Mouse (Mus musculus): ENCODE results near the gene Anapc1. TPM values are rescaled to one million over a fixed set of nuclear protein-coding genes. Genes with fewer than 3 reads are reported as not detected.

The Anapc1 gene
- total and polyA plus RNA-seq, 3 experiments, result 51.7 to 146 (median 92.0) TPM

DNA sequence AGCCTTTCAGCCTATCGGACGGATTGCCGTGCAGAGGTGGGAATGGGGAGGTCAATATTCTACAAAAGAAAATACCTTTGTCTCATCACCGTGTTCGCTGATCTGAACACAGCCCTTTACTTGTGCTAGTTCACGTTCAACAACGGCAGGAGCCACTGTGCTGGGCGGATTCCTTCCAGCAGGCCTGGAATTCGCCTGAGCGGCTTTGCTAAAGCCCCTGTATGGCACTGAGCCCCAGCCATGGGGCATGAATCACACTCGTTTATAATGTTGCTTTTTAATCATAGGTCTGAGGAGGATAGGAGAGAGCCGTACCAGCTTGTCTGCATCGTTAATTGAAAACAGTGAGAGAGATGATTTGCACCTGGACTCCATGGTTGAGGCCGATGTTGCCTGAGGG, 5.1 kb upstream of the Anapc1 start:
- H3K9ac ChIP-seq (ENCODE audit: insufficient read depth, low read depth), result no peak overlapping the region
- no peaks in the 10 kb centered on the region for H3K9me3 ChIP-seq (replicated peaks; ENCODE audit: low read length)
- no peak overlapping the region for H3K27ac ChIP-seq (ENCODE audit: insufficient read depth, low read depth)
- dilution Hi-C loops (cut with MboI; ENCODE audit: extremely low pct_ligation_motif_present, extremely low pct_unique_long_range_greater_than_20kb, low sequenced_read_pairs) (no loop called here), in situ Hi-C loops (cut with MboI; ENCODE audit: low pct_ligation_motif_present, low pct_unique_long_range_greater_than_20kb, low sequenced_read_pairs) (loop anchor here (25.0 kb wide), 1 partner anchor 570 kb away; no protein-coding TSS in a partner anchor)
- no peaks in the 10 kb centered on the region for H3K79me2 ChIP-seq (replicated peaks; ENCODE audit: control insufficient read depth, extremely low read depth, insufficient read depth, poor library complexity, severe bottlenecking)
- no peaks in the 10 kb centered on the region for H3K36me3 ChIP-seq (replicated peaks in 1 of 2; ENCODE audit: control insufficient read depth in 1 of 2, insufficient read depth in 1 of 2, low read length in 1 of 2)
- TF ChIP-seq SIN3A (IDR thresholded peaks at IDR 0.05; ENCODE audit: low read length) (no peak), IRF4 (IDR thresholded peaks at IDR 0.05; ENCODE audit: low read depth, low read length) (no peak), MEF2A (IDR thresholded peaks at IDR 0.05; ENCODE audit: borderline replicate concordance, low read depth, low read length) (no peak), ETS1 (conservative IDR thresholded peaks at IDR 0.05; ENCODE audit: low read depth, low read length) (no peak), USF2 (conservative IDR thresholded peaks at IDR 0.05; ENCODE audit: low read depth, low read length) (no peak), NELFE (IDR thresholded peaks at IDR 0.05; ENCODE audit: low read depth, low read length) (no peak), JUND (conservative IDR thresholded peaks at IDR 0.05; ENCODE audit: low read depth, low read length) (no peak), UBTF (IDR thresholded peaks at IDR 0.05; ENCODE audit: low read depth, low read length) (no peak), MAFK (IDR thresholded peaks at IDR 0.05; ENCODE audit: insufficient replicate concordance, low read length) (no peak), POLR2A (IDR thresholded peaks at IDR 0.05; ENCODE audit: low read depth, low read length) (no peak), TBP (conservative IDR thresholded peaks at IDR 0.05; ENCODE audit: low read depth, low read length) (no peak)
- H3K4me1 ChIP-seq (ENCODE audit: control insufficient read depth in 1 of 2, insufficient read depth in 2 of 2), result peaks cover 5 to 16% of the 10 kb centered on the region in 2 experiments; a peak in 3 of 4 replicates
- no peak for DNase-seq (ENCODE audit: extremely low read depth)
- H3K4me3 ChIP-seq (replicated peaks in 1 of 3; ENCODE audit: low read depth in 2 of 3, low read length in 2 of 3, poor library complexity in 1 of 3), result no peak overlapping the region
- H3K27me3 ChIP-seq (replicated peaks), result no peaks in the 10 kb centered on the region
- H3K4me2 ChIP-seq (ENCODE audit: insufficient read depth, low read depth, poor library complexity, severe bottlenecking), result no peak overlapping the region

- TF ChIP-seq MAFK (IDR thresholded peaks at IDR 0.05; ENCODE audit: insufficient replicate concordance, low read length) (0 out of 2 replicates have a peak, but pooled peaks have one; percentile 8), HCFC1 (IDR thresholded peaks at IDR 0.05; ENCODE audit: low read depth, low read length) (no peak), ELF1 (IDR thresholded peaks at IDR 0.05; ENCODE audit: low read depth, low read length) (0 out of 2 replicates have a peak, but pooled peaks have one; percentile 35), ZNF384 (IDR thresholded peaks at IDR 0.05; ENCODE audit: low read depth, low read length) (peak; percentile 93), EP300 (IDR thresholded peaks at IDR 0.05; ENCODE audit: low read length) (peak; percentile 40; the same call in 1 of the 2 replicates)
- peaks cover 15 to 23% of the 10 kb centered on the region in 2 experiments for H3K36me3 ChIP-seq (replicated peaks in 1 of 2; ENCODE audit: control insufficient read depth in 1 of 2, insufficient read depth in 1 of 2, low read length in 1 of 2)
- 0 out of 2 replicates have a peak overlapping the region, but pooled peaks have one; percentile 39 for H3K4me2 ChIP-seq (ENCODE audit: insufficient read depth, low read depth, poor library complexity, severe bottlenecking)
- no peak overlapping the region for H3K27ac ChIP-seq (ENCODE audit: insufficient read depth, low read depth)
- peak overlapping the region in 2 of 3 experiments; percentile 20 to 91 for H3K4me3 ChIP-seq (replicated peaks in 1 of 3; ENCODE audit: low read depth in 2 of 3, low read length in 2 of 3, poor library complexity in 1 of 3)
- H3K4me1 ChIP-seq (ENCODE audit: control insufficient read depth in 1 of 2, insufficient read depth in 2 of 2), result peaks cover 10 to 31% of the 10 kb centered on the region in 2 experiments; a peak in 3 of 4 replicates
- dilution Hi-C loops (cut with MboI; ENCODE audit: extremely low pct_ligation_motif_present, extremely low pct_unique_long_range_greater_than_20kb, low sequenced_read_pairs), result no loop called here
- peak overlapping the region; percentile 99 for H3K9ac ChIP-seq (ENCODE audit: insufficient read depth, low read depth)
- DNase-seq (ENCODE audit: extremely low read depth), result no peak
- H3K27me3 ChIP-seq (replicated peaks), result no peaks in the 10 kb centered on the region
- in situ Hi-C loops (cut with MboI; ENCODE audit: low pct_ligation_motif_present, low pct_unique_long_range_greater_than_20kb, low sequenced_read_pairs), result loop anchor here (25.0 kb wide), 1 partner anchor 575 kb away; no protein-coding TSS in a partner anchor
- H3K79me2 ChIP-seq (replicated peaks; ENCODE audit: control insufficient read depth, extremely low read depth, insufficient read depth, poor library complexity, severe bottlenecking), result peaks cover 26% of the 10 kb centered on the region
- no peaks in the 10 kb centered on the region for H3K9me3 ChIP-seq (replicated peaks; ENCODE audit: low read length)
Observed at GRCm38 (mm10) chr2:128687558-128688120, 448 bp upstream of the Anapc1 start.

All from CH12.LX (cell line).